Mouse (Mus musculus): ENCODE data around the gene Helz2. TPM values are rescaled to one million over a fixed set of nuclear protein-coding genes. Genes with fewer than 3 reads are reported as not detected.

Helz2 gene
- polyA plus RNA-seq, 1 experiment from 2014 or later = 0.26 TPM

DNA sequence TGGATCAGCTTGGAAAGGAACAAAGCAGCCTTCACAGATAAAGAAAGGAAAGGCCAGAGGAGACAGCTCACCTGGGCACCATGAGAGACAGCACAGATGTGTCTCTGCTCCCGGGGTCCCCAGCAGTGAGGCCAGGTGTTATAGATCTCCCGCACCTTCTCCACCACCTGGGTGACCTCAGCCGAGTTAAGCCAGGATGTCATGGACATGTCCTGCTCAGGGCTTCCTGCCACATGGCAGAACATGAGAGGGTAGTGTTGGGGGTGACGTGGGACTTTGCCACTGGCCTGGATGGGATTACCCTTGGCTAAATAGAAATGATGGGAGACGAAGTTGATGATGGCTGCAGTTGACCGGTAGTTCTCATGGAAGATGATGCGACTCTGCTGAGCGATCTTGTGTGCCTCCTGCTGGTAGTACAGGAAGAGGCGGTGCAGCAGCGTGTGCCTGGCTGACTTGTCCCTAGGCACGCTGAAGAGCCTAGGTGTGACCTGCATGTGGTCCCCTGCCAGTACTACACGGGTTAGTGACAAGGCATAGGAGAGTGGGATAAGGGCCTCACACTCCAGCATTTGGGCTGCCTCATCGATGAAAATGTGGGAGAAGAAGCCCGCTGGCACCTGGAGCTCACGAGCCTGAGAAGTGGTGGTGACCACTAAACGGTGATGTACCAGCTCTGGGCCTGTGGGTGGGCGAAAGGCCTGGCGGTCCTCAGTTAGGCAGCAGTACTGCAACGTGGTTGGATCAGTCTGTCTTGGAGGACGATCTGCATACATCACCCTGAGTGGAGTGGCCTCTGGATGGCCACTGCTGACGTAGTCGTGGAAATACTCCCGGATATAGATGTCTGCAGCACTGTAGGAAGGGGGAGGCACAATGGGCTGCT lies 5.9 kb downstream of the Helz2 start:
- Histone ChIP-seq H3K27me3 (no peaks in the 10 kb centered on the region), H3K9ac (no peak overlapping the region), H3K36me3 (no peaks in the 10 kb centered on the region), H3K4me1 (replicated peaks) (no peaks in the 10 kb centered on the region), H3K4me2 (no peak overlapping the region), H3K27ac (replicated peaks) (no peak overlapping the region), H3K4me3 (no peak overlapping the region), H3K9me3 (no peaks in the 10 kb centered on the region)
- no peak for ATAC-seq (ENCODE audit: low FRiP score, low read depth)
- 89% methylated on average over 23 of the region's 23 CpGs for WGBS

DNA sequence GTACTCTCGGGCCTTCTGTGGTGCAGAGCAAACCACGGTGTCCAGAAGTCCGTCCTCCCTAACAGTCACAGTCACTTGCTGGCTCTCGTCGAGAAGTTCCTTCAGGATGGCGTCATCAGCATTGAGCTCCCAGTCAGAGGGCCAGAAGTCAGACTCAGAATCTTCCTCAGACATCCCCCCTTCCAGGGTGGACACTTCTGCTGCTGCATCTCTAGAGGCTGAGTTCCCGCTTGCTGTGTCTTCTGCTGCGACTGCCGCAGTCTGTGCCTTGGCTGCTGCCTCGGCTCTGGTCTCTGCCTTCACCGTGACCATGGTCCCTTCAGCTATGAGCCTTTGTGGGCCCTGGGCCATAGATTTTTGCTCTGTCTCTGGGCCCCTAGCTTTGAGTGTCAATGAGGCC lies 7.1 kb downstream of the Helz2 start:
- Histone ChIP-seq H3K4me2 (no peak overlapping the region), H3K4me3 (no peak overlapping the region), H3K9me3 (no peaks in the 10 kb centered on the region), H3K4me1 (replicated peaks) (no peaks in the 10 kb centered on the region), H3K9ac (no peak overlapping the region), H3K36me3 (no peaks in the 10 kb centered on the region), H3K27ac (replicated peaks) (no peak overlapping the region), H3K27me3 (no peaks in the 10 kb centered on the region)
- ATAC-seq (ENCODE audit: low FRiP score, low read depth) = no peak
- WGBS = 96% methylated on average over 11 of the region's 11 CpGs

DNA sequence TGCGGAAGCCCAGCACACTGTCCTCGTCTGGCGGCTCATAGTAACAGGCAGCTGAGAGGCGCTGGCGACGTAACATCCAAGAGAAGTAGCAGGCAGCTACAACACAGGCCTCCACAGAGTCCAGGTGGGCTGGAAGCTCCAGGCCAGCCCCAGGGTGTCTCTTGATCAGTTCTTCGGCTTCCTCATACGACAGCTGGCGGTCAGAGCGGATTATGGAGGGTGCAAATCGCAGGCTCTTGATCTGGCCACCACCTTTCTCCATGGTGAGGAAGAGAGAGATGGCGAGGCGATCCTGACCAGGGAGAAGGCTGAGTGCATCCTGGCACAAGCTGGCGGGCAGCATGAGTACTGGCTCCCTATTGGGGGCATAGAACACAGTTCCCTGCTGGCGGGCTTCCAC lies 8.4 kb downstream of the Helz2 start:
- WGBS = 92% methylated on average over 15 of the region's 15 CpGs
- H3K9me3 ChIP-seq = no peaks in the 10 kb centered on the region

DNA sequence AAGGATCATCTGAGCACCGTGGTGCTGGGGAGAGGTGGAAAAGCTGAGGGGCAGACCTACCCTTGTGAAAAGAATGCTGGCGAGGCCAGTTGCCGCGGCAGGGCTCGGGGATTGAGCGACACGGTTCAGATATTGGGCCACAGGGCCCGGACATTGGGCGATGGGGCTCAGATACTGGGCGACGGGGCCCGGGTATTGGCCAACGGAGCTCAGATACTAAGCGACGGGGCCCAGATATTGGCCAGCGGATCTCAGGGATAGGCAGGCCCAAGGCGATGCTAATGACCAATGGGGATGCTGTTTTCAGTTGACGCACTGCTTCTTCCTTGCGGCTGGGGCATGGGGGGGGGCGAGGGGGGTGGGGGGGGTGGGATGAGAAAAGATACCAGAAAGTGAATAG lies 10.7 kb downstream of the Helz2 start:
- Histone ChIP-seq H3K4me3 (no peak overlapping the region), H3K27ac (replicated peaks) (no peak overlapping the region), H3K27me3 (no peaks in the 10 kb centered on the region), H3K36me3 (no peaks in the 10 kb centered on the region), H3K4me2 (no peak overlapping the region), H3K9ac (no peak overlapping the region), H3K9me3 (no peaks in the 10 kb centered on the region), H3K4me1 (replicated peaks) (no peaks in the 10 kb centered on the region)
- WGBS = 70% methylated on average over 20 of the region's 20 CpGs
- no peak for ATAC-seq (ENCODE audit: low FRiP score, low read depth)

More for the DNA sequence above, 8.4 kb downstream of the Helz2 start:
- H3K9ac ChIP-seq = no peak overlapping the region
- H3K27me3 ChIP-seq = no peaks in the 10 kb centered on the region
- ATAC-seq (ENCODE audit: low FRiP score, low read depth) = no peak
- no peak overlapping the region for H3K4me2 ChIP-seq
- H3K27ac ChIP-seq (replicated peaks) = no peak overlapping the region
- H3K36me3 ChIP-seq = no peaks in the 10 kb centered on the region
- H3K4me1 ChIP-seq (replicated peaks) = no peaks in the 10 kb centered on the region
- H3K4me3 ChIP-seq = no peak overlapping the region

DNA sequence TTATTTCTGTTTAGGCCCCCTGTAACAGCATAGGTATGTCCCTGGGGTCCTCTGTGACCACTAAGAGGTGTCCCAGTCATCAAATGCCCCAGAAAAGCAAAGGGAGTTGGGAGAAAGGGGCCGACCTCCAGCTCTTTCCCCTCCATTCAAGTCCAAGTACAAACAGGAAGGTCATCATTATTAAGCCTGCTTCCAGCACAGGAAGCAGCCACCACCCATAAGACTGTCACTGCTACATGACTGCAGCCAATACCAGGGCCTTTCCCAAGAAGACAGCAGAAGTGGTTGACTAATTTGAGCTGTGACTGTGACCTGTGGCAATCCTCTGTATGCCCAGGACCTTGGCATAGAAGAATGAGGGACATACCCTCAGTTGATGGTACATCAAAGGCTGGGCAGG lies 13.5 kb downstream of the Helz2 start:
- no peak overlapping the region for H3K27ac ChIP-seq (replicated peaks)
- H3K9ac ChIP-seq = no peak overlapping the region
- 76% methylated on average over 1 of the region's 1 CpGs for WGBS
- no peaks in the 10 kb centered on the region for H3K4me1 ChIP-seq (replicated peaks)
- no peaks in the 10 kb centered on the region for H3K9me3 ChIP-seq
- no peaks in the 10 kb centered on the region for H3K27me3 ChIP-seq
- no peak overlapping the region for H3K4me3 ChIP-seq
- no peaks in the 10 kb centered on the region for H3K36me3 ChIP-seq
- ATAC-seq (ENCODE audit: low FRiP score, low read depth) = no peak
- H3K4me2 ChIP-seq = no peak overlapping the region

DNA sequence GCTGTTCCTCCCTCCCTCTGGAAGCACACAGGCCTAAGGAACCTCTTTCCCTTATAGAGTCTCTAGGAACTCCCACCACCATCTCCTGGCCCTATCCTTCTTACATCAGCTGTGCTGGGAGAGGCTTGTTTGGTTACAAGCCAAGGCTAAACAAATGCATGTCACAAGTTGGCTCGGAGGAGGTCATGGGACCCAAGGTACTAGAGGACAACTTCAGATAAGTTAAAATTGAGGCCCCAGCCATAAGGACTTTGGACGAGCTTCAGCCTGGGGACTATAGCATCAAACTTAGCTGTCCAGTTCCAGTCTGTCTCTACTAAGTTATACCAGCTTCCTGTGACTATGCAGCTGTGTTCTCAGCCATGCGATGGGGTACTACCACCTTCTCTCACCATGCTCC lies 14.7 kb downstream of the Helz2 start:
- Histone ChIP-seq H3K36me3 (no peaks in the 10 kb centered on the region), H3K9me3 (no peaks in the 10 kb centered on the region), H3K27me3 (no peaks in the 10 kb centered on the region), H3K9ac (no peak overlapping the region), H3K4me3 (no peak overlapping the region), H3K4me2 (no peak overlapping the region), H3K4me1 (replicated peaks) (no peaks in the 10 kb centered on the region), H3K27ac (replicated peaks) (no peak overlapping the region)
- 91% methylated on average over 3 of the region's 3 CpGs for WGBS
- ATAC-seq (ENCODE audit: low FRiP score, low read depth) = no peak

DNA sequence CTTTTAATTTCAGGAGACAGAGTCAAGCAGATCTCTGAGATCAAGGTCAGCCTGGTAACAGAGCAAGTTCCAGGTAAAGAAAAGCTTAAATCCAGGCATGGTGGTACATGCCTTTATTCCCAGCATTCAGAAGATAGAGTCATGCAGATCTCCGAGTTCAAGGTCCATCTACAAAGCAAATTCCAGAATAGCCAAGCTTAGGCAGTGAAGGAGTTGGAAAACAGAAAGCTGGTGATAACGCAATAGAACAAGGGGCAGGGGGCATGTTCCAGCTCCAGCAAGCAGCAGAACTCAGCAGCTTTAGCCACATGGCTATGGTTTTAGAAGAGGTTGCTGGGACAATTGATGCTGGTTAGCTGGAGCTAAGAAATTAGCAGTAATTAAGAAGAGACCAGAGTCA lies 16.8 kb downstream of the Helz2 start:
- no peak for ATAC-seq (ENCODE audit: low FRiP score, low read depth)
- Histone ChIP-seq H3K4me3 (no peak overlapping the region), H3K4me1 (replicated peaks) (peaks cover 6% of the 10 kb centered on the region), H3K27ac (replicated peaks) (no peak overlapping the region), H3K9me3 (no peaks in the 10 kb centered on the region), H3K27me3 (no peaks in the 10 kb centered on the region), H3K36me3 (no peaks in the 10 kb centered on the region), H3K4me2 (no peak overlapping the region), H3K9ac (no peak overlapping the region)
- 96% methylated on average over 2 of the region's 2 CpGs for WGBS

DNA sequence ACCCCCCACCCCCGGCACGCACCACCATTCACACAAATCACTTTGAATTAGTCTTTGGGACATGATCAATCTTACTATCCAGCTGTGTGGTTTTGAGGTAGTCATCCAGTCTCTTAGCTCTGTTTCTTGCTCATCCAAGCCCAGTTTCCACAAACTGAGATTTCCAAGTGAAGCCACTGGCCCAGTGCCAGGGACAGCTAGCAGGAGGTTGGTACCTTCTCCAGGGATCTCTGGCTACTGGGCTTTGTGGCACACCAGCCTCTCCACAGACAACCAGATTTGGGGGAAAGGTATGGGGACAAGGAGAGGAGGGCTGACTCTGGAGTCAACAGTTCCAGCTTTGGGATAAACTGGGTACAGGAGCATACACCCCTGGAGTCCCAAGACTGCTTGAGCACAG lies 21.5 kb downstream of the Helz2 start:
- H3K4me2 ChIP-seq = peak overlapping the region; percentile 62
- no peaks in the 10 kb centered on the region for H3K36me3 ChIP-seq
- H3K4me3 ChIP-seq = peak overlapping the region; percentile 29; the same call in 1 of the 2 replicates
- peaks cover 14% of the 10 kb centered on the region for H3K4me1 ChIP-seq (replicated peaks)
- H3K9me3 ChIP-seq = no peaks in the 10 kb centered on the region
- ATAC-seq (ENCODE audit: low FRiP score, low read depth) = no peak
- H3K27ac ChIP-seq (replicated peaks) = no peak overlapping the region
- no peak overlapping the region for H3K9ac ChIP-seq
- H3K27me3 ChIP-seq = 0 out of 2 replicates have a peak, but pooled peaks cover 2% of the 10 kb centered on the region
- 44% methylated on average over 2 of the region's 2 CpGs for WGBS

DNA sequence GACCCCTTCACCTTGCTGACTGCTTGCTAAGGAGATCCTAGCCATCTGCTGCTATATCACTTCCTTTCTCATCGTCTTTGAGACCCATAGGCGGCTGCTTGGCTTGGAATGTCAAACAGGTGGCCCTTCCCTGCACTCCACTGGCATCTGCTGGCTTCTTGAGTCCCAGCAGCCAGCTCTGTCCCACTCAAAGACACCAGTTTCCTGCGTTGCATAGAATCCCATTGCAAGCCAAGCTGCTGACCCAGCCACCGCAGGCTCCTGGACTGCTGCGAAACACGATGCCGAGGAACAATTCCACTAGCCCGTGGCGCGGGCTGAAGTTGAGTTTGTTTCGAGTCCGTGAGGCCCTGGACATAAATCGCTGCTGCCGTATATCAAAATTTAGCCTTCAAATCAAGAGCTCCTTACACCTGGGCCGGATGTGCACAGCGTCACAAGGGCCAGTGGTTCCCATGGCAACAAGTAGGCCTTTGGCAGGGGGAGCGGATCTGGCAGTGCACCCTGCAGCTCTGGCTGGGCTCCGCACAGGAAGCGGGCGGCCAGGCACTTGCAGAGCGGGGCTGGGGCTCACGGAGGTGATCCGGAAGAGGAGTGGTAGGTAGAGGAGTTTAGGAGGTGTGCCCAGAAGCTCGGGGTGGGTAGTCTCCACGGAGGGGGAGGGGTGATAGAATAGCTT lies 22.1 kb downstream of the Helz2 start, which contains the start of gene Fndc11:
Fndc11 (plus strand) TSS at position 476 of the 679 bp plus-strand sequence.
- peak within 1 kb of the TSS; percentile 62 for H3K4me2 ChIP-seq
- H3K9me3 ChIP-seq = no peaks in the 10 kb centered on the region
- H3K4me3 ChIP-seq = peak within 1 kb of the TSS; percentile 29
- H3K9ac ChIP-seq = peak within 1 kb of the TSS; percentile 11; the same call in 1 of the 2 replicates
- ATAC-seq (ENCODE audit: low FRiP score, low read depth) = peak; percentile 88
- no peaks in the 10 kb centered on the region for H3K36me3 ChIP-seq
- H3K27me3 ChIP-seq = 0 out of 2 replicates have a peak, but pooled peaks cover 2% of the 10 kb centered on the region
- H3K4me1 ChIP-seq (replicated peaks) = peaks cover 14% of the 10 kb centered on the region
- H3K27ac ChIP-seq (replicated peaks) = peak within 1 kb of the TSS; percentile 49
- 3% methylated on average over 25 of the region's 25 CpGs for WGBS

DNA sequence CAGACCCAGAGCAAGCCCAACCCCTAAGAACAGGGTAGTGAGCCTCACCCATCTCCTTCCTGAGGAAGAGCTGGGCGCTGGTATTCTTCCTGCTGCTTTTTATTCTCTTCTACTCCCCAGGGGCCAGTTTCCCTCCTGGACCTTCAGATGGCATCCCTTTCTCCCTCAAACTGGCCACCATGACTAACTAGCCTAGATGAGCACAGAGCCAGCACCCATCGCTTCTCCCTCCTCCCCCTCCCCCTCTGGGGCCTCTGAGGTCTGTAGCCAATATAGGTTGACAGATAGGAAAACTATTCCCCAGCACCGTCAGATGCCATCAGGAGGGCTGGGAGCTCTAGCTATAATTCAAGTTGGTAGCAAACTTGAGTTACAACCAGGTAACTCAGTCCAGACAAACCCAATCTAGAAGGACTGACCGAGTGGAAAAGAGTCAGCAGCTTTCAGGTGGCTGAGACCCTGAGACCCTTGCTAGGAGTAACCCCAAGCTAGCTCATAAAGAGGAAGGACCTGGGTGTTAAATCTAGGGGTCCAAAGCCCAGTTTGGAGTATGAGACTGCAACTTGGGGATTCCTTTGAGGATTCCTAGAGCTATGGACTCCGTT lies 22.8 kb downstream of the Helz2 start:
- WGBS = 69% methylated on average over 5 of the region's 5 CpGs

DNA sequence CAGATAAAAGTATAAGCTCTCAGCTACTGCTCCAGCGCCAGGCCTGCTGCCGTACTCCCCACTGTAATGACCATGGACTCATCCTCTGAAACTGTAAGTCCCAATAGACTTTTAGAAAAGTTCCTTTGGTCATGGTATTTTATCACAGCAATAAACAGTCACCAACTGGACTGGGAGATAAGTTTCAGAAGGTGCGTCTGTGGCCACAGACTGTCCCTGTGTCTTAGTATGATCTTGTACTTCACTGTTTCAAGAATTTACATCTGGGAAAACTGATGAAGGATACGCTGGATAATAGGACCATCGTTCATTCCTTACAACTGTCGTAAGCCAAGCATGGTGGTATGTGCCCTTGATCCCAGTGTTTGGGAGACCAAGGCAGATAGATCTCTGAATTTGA lies 25.8 kb downstream of the Helz2 start:
- Histone ChIP-seq H3K36me3 (no peaks in the 10 kb centered on the region), H3K9me3 (no peaks in the 10 kb centered on the region), H3K4me1 (replicated peaks) (peaks cover 25% of the 10 kb centered on the region), H3K9ac (no peak overlapping the region), H3K27me3 (peaks cover 36% of the 10 kb centered on the region), H3K27ac (replicated peaks) (no peak overlapping the region), H3K4me3 (no peak overlapping the region), H3K4me2 (no peak overlapping the region)
- ATAC-seq (ENCODE audit: low FRiP score, low read depth) = no peak
- 93% methylated on average over 6 of the region's 6 CpGs for WGBS

More for the DNA sequence above, 22.8 kb downstream of the Helz2 start:
- H3K4me3 ChIP-seq = no peak overlapping the region
- no peak overlapping the region for H3K27ac ChIP-seq (replicated peaks)
- peak overlapping the region; percentile 62; the same call in 1 of the 2 replicates for H3K4me2 ChIP-seq
- ATAC-seq (ENCODE audit: low FRiP score, low read depth) = no peak
- no peaks in the 10 kb centered on the region for H3K36me3 ChIP-seq
- H3K4me1 ChIP-seq (replicated peaks) = peaks cover 14% of the 10 kb centered on the region
- H3K27me3 ChIP-seq = peaks cover 7% of the 10 kb centered on the region; the same call in 1 of the 2 replicates
- H3K9me3 ChIP-seq = no peaks in the 10 kb centered on the region
- H3K9ac ChIP-seq = no peak overlapping the region

DNA sequence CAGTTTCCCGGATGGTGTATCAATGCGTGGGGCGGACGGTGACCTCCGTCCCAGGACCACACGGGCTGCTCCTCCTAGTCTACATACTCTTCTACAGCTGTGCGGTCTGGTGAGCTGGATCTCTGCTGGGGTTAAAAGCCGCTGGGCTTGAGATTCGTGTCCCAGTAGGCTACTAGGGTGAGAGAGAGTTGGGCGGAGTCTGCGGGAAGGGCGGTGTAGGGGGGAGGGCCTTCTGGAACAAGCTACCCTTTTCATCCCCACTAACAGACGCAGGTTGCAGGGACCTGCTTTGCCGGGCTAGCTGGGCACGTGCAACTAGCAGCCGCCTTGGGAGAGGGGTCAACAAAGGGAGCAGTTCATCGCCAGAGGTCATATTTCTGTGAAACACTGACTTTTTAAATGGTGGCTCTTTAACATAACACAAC lies 28.8 kb downstream of the Helz2 start, which contains the start of gene Srms:
Srms (minus strand) TSS at position 165 of the 425 bp plus-strand sequence.
- peak within 1 kb of the TSS; percentile 29 for H3K4me3 ChIP-seq
- peak within 1 kb of the TSS; percentile 53 for H3K4me2 ChIP-seq
- H3K9me3 ChIP-seq = no peaks in the 10 kb centered on the region
- peak within 1 kb of the TSS; percentile 20; the same call in 1 of the 2 replicates for H3K9ac ChIP-seq
- H3K4me1 ChIP-seq (replicated peaks) = peaks cover 11% of the 10 kb centered on the region
- no peaks in the 10 kb centered on the region for H3K36me3 ChIP-seq
- WGBS = 2% methylated on average over 17 of the region's 17 CpGs
- no peak for ATAC-seq (ENCODE audit: low FRiP score, low read depth)
- peaks cover 36% of the 10 kb centered on the region for H3K27me3 ChIP-seq
- no peak within 1 kb of the TSS for H3K27ac ChIP-seq (replicated peaks)

Measured in hindbrain, embryonic 15.5 days (tissue).